Mouse (Mus musculus): Measurements from ENCODE around the gene Ccr9. TPM values are rescaled to one million over a fixed set of nuclear protein-coding genes. Genes with fewer than 3 reads are reported as not detected.
"Not testable (repeated sequence)": the region's sequence is repeated elsewhere in the genome, so short reads cannot be mapped to it uniquely, and the experiment has no call there.

Ccr9 gene
- total RNA-seq, 1 experiment from 2014 or later: not detected

DNA sequence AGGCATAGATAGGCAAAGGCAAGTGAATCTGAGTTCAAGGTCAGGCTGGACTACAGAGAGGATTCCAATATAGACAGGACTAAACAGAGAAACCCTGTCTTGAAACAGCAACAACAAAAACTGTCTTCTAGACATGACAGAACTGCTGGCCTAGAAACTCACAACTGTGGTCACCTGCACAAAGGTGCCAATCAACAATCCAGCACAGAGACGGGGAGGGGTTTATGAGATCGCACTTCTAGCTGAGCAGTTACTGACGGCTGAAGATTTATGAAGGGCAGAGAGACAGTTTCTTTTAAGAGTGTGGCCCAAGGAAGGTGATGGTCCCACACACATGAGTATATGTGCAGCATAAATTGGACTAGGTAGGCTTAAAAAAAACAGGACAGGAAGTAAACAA is 38.1 kb downstream of the Ccr9 start:
- DNase-seq: no peak

GRCm38 (mm10) chr9:123717186-123718008 is 39.2 kb downstream of the Ccr9 start, which contains the start of gene Lztfl1:
Lztfl1 (minus strand) TSS chr9:123717697.
- peak; percentile 94 for DNase-seq

DNA sequence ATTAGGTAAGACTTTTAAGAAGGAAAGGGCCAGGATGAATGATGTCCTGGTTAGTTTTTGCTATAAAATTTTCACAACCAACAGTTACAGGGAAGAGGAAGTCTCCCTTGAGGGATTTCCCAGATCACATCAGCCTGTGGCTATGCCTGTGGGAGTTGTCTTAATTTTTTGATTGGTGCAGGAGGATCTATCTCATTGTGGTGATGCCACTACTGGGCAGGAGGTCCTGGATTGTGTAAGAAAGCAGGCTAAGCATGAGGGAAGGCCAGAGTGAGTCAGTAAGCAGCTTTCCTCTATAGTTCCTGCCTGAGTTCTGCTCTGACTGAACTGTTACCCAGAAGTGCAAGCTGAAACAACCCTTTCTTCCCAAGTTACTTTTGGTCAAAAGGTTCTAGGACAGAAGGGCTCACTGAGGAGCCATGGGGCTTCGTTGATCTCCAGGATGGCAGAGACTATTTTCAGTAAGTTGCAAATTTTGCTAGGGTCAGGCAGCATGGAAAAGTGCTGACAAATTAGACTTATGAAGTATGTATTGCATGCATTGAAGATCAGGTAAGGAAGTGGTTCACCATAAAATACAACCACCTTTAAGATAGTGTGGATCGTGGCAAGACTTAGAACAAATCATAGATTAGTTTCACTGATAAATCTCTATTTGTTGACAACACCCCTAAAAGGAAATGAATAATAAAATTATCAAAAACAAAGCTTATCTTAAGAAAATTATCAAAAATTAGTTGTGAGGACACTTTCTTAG is 44.7 kb downstream of the Ccr9 start:
- no peak for DNase-seq

GRCm38 (mm10) chr9:123731271-123731670 is 53.0 kb downstream of the Ccr9 start:
- DNase-seq: no peak

DNA sequence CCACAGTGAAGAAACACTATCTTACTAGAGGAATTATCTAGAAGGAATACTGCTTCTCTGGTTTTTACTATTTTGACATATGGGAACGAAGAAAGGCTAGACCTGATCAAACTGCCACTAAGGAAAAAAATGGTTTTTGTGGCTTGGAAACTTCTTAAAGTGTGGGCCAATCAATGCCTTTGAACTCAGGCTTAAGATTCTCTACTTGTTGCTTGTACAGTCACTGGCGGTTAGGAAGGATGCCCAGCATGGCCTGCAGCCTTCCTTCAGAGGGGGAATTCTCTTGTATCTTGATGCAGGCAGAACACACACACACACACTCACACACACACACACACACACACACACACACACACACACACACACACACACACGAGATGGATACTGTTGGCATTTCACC is 55.9 kb downstream of the Ccr9 start:
- no peak for DNase-seq

DNA sequence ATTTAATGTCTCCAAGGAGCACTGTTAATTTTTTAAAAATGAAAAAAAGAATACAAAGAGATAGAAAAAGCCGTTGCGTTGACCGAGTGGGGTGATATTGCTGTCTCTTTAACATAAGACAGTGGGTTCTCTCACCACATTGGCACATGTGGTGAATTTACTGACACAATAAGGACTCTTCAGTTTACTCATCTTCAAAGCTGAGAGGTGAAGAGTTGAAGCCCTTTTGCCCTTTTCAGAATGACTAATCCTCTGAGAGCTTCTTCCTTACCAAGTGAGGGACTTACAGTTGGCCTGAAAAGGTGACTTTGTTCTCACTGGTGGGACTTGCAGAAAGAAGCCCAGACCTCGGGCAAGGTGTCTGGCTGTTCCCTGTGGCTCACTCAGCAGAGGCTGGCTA is 62.6 kb downstream of the Ccr9 start:
- DNase-seq: no peak

DNA sequence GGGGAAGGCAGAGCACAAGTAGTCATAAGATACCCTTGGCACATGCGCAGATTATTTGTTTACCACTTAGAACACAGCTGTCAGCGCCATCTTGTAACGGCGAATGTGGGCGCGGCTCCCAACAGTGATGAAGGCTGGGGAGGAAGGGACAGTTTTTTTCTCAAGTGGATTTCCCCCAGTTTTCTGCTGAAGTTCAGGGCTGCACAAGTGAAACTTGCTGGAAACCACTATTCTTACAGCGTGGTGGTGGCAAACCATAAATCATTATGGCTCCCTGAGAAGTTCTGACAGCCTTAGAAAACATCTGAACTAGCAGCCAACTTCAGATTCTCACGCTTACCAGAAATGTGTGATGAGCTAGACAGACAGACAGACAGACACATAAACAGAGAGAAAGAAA is 71.4 kb downstream of the Ccr9 start:
- not testable (repeated sequence) for DNase-seq

DNA sequence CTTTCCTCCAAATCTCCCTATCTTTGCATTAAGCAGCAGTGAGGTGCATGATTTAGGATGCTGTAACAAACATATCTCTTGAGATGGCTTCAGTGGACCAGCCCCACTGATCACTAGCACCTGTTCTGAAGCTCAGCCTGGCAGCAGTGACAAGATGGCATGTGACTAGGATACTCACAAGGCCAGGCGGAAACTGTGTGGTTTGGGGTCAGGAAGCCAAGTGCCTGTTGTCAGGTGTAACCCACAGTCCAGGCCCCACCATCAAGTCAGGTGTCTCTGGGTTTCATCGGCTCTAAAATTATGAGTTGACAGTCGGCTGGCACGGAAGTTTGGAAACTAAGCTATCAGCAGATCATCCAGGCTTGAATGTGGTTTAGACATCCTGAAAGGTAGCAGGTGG is 76.1 kb downstream of the Ccr9 start:
- no peak for DNase-seq

GRCm38 (mm10) chr9:123756752-123757151 is 78.5 kb downstream of the Ccr9 start:
- no peak for DNase-seq

GRCm38 (mm10) chr9:123757326-123757725 is 79.1 kb downstream of the Ccr9 start:
- no peak for DNase-seq

- DNase-seq: no peak
These were observed 79.9 kb downstream of the Ccr9 start for GRCm38 (mm10) chr9:123758156-123758555.

GRCm38 (mm10) chr9:123758645-123759044 is 80.4 kb downstream of the Ccr9 start:
- DNase-seq: no peak

- DNase-seq: no peak
These were observed 82.6 kb downstream of the Ccr9 start for GRCm38 (mm10) chr9:123760806-123761205.

GRCm38 (mm10) chr9:123762886-123763285 is 84.6 kb downstream of the Ccr9 start:
- no peak for DNase-seq

DNA sequence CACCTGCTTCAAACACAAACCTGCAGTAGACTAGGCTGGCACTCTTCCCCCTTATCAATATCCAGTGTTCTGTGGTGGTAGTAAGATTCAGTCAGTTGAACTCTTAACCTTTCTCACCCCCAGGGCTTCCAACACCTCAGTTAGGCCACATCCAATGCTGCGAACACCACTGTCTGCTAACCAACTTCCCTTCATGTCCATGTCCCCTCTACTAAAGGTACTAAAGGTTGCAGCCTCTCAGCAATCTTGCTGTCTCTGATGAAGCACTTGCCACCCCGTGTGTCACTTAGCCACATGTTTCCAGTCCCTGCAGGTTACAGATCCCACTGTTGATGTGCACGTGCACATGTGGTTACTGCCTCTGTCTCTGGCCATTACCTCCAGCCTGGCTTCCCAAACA is 85.5 kb downstream of the Ccr9 start:
- DNase-seq: no peak

- DNase-seq: no peak
These were observed 88.8 kb downstream of the Ccr9 start for GRCm38 (mm10) chr9:123766996-123767395.

DNA sequence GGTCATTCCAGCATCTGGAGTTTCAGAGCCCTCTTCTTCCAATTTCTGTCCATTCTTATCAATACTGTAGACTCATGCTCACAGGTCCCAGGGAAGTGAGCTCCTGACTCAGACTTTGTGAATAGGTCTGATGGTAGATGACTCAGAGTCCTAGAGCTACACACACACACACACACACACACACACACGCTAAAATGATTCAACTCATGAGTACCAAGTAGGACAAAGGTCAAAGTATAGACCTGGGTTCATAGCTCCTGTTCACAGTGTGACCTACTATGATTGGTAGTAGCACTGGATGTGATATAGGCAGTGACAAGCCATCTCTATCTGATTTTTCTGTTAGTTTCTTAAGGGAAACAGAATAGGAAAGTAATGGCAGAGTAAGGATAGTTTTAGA is 90.2 kb downstream of the Ccr9 start:
- peak; percentile 17 for DNase-seq

DNA sequence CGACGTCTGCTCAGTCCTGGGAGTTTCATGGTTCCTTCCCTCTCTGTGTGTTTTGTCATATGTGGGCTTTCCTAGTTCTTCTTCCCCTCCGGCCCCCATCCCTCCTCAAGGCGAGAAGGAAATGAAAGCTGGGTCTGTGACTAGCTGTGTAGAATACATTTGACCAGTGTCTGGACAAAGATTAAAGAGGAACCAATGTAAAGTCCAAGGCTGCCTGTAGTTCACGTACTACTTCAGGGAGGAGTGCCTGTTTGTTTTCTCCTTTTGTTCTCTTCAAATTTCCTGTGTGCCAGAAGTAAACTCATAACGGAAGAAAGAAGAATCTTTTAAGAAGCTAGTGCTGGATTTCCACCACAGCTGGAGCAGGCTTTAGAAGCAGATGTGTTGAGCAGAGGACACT is 91.3 kb downstream of the Ccr9 start:
- DNase-seq: no peak

DNA sequence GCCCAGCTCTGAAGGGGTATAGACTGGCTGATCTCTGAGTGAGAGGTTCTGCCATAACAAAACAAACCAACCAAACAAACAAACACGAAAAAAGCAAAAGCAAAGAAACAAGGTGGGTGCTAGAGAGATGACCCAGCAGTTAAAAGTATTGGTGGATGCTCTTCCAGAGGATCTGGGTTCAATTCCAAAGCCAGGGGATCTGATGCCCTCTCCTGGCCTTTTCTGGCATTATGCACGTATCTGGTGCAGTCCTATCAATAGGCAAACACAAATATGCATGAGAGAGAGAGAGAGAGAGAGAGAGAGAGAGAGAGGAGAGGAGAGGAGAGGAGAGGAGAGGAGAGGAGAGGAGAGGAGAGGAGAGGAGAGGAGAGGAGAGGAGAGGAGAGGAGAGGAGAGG is 95.1 kb downstream of the Ccr9 start:
- DNase-seq: not testable (repeated sequence)

DNA sequence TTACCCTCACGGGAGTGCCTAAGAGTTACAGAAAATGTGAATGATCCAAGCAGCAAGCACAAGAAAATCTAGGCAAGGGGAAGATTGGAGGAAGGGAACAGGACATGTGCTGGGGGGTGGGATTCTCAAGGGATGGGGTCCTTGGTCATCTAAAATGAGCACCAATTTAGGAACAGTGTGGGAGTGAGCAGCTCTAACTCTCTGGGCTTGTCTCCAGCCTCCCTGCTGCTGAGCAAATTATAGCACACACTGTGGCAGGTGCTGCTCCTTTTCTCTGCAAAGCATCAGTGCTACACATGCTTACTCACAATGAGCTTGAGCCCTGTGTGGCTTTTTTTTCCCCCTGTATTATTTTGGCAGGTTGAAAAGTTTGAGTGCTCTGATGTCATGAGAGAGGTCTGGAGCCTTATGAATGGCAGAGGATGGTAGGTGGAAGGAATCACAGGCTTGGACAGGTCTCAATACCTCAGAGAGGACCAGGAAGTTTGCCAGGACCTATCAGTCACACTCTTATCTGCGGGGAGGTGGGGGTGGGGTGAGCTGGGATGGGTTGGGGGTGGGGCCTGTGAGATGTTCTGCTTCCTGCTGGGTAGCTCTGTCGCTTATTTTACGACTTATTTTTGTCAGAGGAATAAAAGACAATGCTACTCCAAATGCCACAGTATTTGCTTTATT is 110.8 kb downstream of the Ccr9 start:
- DNase-seq: no peak

DNA sequence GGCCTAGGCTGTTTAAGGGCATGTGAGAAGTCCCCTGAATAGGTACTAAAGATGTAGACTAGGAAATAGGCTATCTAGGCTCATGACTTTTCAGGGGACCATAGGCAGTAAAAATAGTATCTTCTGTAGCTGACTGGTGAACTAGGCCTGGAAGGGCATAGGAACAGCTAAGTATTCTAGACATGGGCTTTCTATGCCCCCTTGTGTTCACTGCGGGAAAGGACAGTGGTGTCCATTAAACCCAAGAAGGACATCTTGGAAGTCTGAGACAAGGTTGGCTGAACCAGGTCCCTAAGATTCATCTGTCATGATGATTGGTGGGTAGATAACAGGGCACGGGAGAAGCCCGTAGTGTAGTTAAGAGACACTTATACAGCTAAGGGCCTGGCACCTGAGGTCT is 117.9 kb downstream of the Ccr9 start:
- DNase-seq: peak; percentile 9

- no peak for DNase-seq
These were observed 123.3 kb downstream of the Ccr9 start for GRCm38 (mm10) chr9:123801527-123801926.

DNA sequence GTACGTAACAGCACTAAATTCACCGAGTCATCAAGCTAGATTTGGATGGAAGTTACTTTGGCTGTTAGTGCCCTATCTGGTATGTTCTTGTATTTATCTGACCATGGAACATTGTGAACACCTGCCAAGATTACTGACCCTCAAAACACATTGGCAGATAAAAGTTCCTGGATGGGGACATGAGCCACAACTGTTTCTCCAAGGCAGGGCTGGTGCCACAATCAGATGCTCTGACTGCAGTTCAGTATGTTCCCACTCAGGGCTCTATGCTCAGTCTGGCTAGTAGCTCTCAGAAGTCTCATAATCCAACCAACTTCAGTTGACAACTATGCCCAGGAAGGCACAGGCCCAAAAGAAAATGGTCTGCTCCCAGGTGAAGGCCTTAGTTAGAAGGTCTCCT is 124.2 kb downstream of the Ccr9 start:
- no peak for DNase-seq

Data from adrenal gland, postnatal 25 days (tissue).